In the genomic region with DNA sequence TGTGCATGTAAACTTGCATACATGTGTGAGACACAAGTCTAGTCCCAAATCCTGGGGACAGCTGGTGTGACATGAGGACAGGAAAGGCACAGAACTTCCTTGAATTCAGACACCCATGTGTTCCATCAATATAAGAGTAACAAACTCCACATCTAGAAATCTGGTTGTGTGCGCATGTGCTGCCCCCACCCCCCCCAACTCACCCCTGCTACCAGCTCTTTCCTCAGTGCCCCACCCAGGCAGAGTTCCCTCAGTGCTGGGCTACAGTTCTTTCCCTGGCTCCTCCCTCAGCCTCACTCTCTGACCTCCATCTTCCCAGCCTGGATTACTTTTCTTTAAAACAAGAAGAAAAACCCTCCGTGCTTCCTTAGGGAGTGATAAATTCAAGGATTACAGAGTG, we compare ENCODE assay signal across 14 mouse cellular contexts. TPM values are rescaled to one million over a fixed set of nuclear protein-coding genes. Genes with fewer than 3 reads are reported as not detected.
DNase-seq lines count a peak whose midpoint lies in the region; ATAC-seq lines count a peak whose summit lies in the region.
"Had no signal": no experiment of that assay in that cellular context is flagged by ENCODE, and none has a peak within 500 bp of the region (broad histone marks: within the 10 kb centered on the region; RNA-seq: fewer than 3 reads in every experiment).

No protein-coding gene starts in this region.

- H3K9ac ChIP-seq in heart, embryonic 12.5 days, result no peak overlapping the region
- no peak overlapping the region for H3K9ac ChIP-seq in intestine, embryonic 16.5 days (ENCODE audit: low read depth, low read length)
- no peak overlapping the region for H3K9ac ChIP-seq in stomach, embryonic 15.5 days

- DNase-seq in heart, postnatal 36 days, result no peak
- DNase-seq: cerebellum, adult 11-12 months; gastrocnemius, postnatal 36 days; heart, postnatal 4 days; kidney, adult 8-10 months; left cerebral cortex, postnatal 4 days; thymus, postnatal 25 days had no signal

- H3K9me3 ChIP-seq in heart, embryonic 12.5 days (replicated peaks), result no peaks in the 10 kb centered on the region
- no peaks in the 10 kb centered on the region for H3K9me3 ChIP-seq in megakaryocyte, embryonic 14.5 days
- H3K9me3 ChIP-seq in intestine, embryonic 16.5 days (ENCODE audit: control insufficient read depth, low read length), result no peaks in the 10 kb centered on the region
- H3K9me3 ChIP-seq in stomach, embryonic 15.5 days, result no peaks in the 10 kb centered on the region

- peak overlapping the region; percentile 49 for H3K27ac ChIP-seq in heart, embryonic 12.5 days (ENCODE audit: poor library complexity, severe bottlenecking)
- 0 out of 2 replicates have a peak overlapping the region, but pooled peaks have one; percentile 23 for H3K27ac ChIP-seq in intestine, embryonic 16.5 days (ENCODE audit: low read length)
- peak overlapping the region; percentile 67; the same call in 1 of the 2 replicates for H3K27ac ChIP-seq in stomach, embryonic 15.5 days

- H3K27me3 ChIP-seq in heart, embryonic 12.5 days (replicated peaks), result no peaks in the 10 kb centered on the region
- peaks cover 8% of the 10 kb centered on the region for H3K27me3 ChIP-seq in megakaryocyte, embryonic 14.5 days (replicated peaks)
- no peaks in the 10 kb centered on the region for H3K27me3 ChIP-seq in intestine, embryonic 16.5 days (replicated peaks; ENCODE audit: control insufficient read depth, insufficient read depth, low read length)
- H3K27me3 ChIP-seq in stomach, embryonic 15.5 days (replicated peaks), result no peaks in the 10 kb centered on the region

- WGBS in heart, embryonic 12.5 days, result 60% methylated on average over 2 of the region's 2 CpGs
- WGBS in intestine, embryonic 16.5 days, result 54% methylated on average over 2 of the region's 2 CpGs
- 20% methylated on average over 2 of the region's 2 CpGs for WGBS in stomach, embryonic 15.5 days

- intact Hi-C loops in heart, postnatal 36 days (cut with DNase I), result no loop called here

- ATAC-seq in heart, embryonic 12.5 days (ENCODE audit: insufficient number of reproducible peaks, low FRiP score), result no peak
- no peak for ATAC-seq in megakaryocyte, adult 5-6 weeks (ENCODE audit: poor library complexity, severe bottlenecking)
- ATAC-seq in intestine, embryonic 16.5 days, result no peak
- ATAC-seq in stomach, embryonic 15.5 days (ENCODE audit: insufficient read depth, low FRiP score, low read depth), result no peak
- ATAC-seq in activated CD4-positive, CD25-positive, alpha-beta regulatory T cell, adult 4 months, result no peak
- ATAC-seq: CD4-positive, CD25-positive, alpha-beta regulatory T cell, adult 4 months had no signal

- peaks cover 8% of the 10 kb centered on the region for H3K36me3 ChIP-seq in heart, embryonic 12.5 days
- H3K36me3 ChIP-seq in megakaryocyte, embryonic 14.5 days (replicated peaks; ENCODE audit: low read length), result peaks cover 92% of the 10 kb centered on the region
- H3K36me3 ChIP-seq in intestine, embryonic 16.5 days (ENCODE audit: control insufficient read depth, insufficient read depth, low read length), result no peaks in the 10 kb centered on the region
- H3K36me3 ChIP-seq in stomach, embryonic 15.5 days, result peaks cover 4% of the 10 kb centered on the region; the same call in 1 of the 2 replicates

- no peak overlapping the region for H3K4me3 ChIP-seq in heart, embryonic 12.5 days
- H3K4me3 ChIP-seq in megakaryocyte, embryonic 14.5 days (replicated peaks), result peak overlapping the region; percentile 20
- no peak overlapping the region for H3K4me3 ChIP-seq in intestine, embryonic 16.5 days (ENCODE audit: low read length)
- no peak overlapping the region for H3K4me3 ChIP-seq in stomach, embryonic 15.5 days (replicated peaks)

- H3K4me1 ChIP-seq in heart, embryonic 12.5 days (replicated peaks), result peaks cover 75% of the 10 kb centered on the region
- peaks cover 99% of the 10 kb centered on the region for H3K4me1 ChIP-seq in megakaryocyte, embryonic 14.5 days
- peaks cover 26% of the 10 kb centered on the region for H3K4me1 ChIP-seq in intestine, embryonic 16.5 days (ENCODE audit: control insufficient read depth, insufficient read depth, low read length)
- H3K4me1 ChIP-seq in stomach, embryonic 15.5 days, result peaks cover 18% of the 10 kb centered on the region

- H3K4me2 ChIP-seq in heart, embryonic 12.5 days, result no peak overlapping the region
- H3K4me2 ChIP-seq in intestine, embryonic 16.5 days (ENCODE audit: low read depth, low read length), result no peak overlapping the region
- H3K4me2 ChIP-seq in stomach, embryonic 15.5 days, result no peak overlapping the region

RNA-seq across cellular contexts. Expression of a gene that starts 27.1 kb away (rescaled TPM):
- polyA plus RNA-seq in heart, embryonic 12.5 days (2016; fragmentation: Nextera tagmentation; extraction: Ambion mirVana), result 172 and 183 TPM in 2 replicates
- 100 to 1,000 TPM in 1 of 2 experiments, 10 to 100 TPM in 1; 80.9 to 113 TPM for total RNA-seq in heart, postnatal 36 days (2021)
- polyA plus RNA-seq in megakaryocyte, embryonic 14.5 days (2012; ENCODE audit: insufficient read depth, low replicate concordance), result 87.8 and 156 TPM in 2 replicates
- not detected in 2 replicates for total RNA-seq in megakaryocyte, adult 5-6 weeks (2015)
- 0.26 and 1.3 TPM in 2 replicates for total RNA-seq in megakaryocyte, adult 5-6 weeks (2017)
- polyA plus RNA-seq in intestine, embryonic 16.5 days (2015; fragmentation: Nextera tagmentation; extraction: Ambion mirVana), result 89.1 and 94.1 TPM in 2 replicates
- 123 and 131 TPM in 2 replicates for polyA plus RNA-seq in stomach, embryonic 15.5 days (2015; fragmentation: Nextera tagmentation; extraction: Ambion mirVana)
- polyA plus RNA-seq in activated CD4-positive, CD25-positive, alpha-beta regulatory T cell, adult 4 months (2017; shearing (Covaris generic)), result under 1 TPM; 0.08 to 0.23 TPM

Comparison
In these comparisons a context has a peak if more than half of its experiments do, and no peak if none do; other contexts are left out.
1. RNA of a gene that starts 27.1 kb away (polyA plus RNA-seq): 172 to 183 TPM in heart, embryonic 12.5 days, 123 to 131 TPM in stomach, embryonic 15.5 days, 89.1 to 94.1 TPM in intestine, embryonic 16.5 days and 87.8 to 156 TPM in megakaryocyte, embryonic 14.5 days; 0.08 to 0.23 TPM in activated CD4-positive, CD25-positive, alpha-beta regulatory T cell, adult 4 months; every median in the first group is over 10 times any median in the second.
2. Peak in every context shown above with its lines, with median percentiles within 50 percentile points of each other: H3K27ac ChIP-seq.